Mouse (Mus musculus): ENCODE results near the gene Nr5a2. TPM values are rescaled to one million over a fixed set of nuclear protein-coding genes. Genes with fewer than 3 reads are reported as not detected.

The Nr5a2 gene
- polyA plus RNA-seq, 1 experiment from 2014 or later = 0.17 TPM

DNA sequence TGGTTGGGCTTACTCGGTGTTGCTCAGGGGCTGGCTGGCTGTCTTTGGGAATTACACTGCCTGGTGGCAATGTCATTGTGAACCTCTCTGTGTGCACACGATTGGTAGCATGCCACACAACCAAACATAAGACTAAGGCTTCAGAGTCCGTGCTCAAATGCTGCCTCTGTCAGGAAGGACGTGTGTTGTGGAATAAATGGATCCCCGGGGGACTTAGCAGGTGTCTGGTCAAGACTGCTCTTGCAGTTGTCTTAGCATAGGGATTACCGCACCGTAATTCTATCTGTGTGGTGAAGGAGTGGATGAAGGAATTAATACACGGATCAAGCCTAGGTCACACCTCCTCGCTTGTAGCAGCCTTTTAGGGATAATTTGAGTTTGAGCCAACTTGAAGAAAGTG lies 32.8 kb downstream of the Nr5a2 start:
- H3K27ac ChIP-seq (ENCODE audit: low read depth, low read length) = no peak overlapping the region
- H3K9ac ChIP-seq (ENCODE audit: low read length) = no peak overlapping the region
- no peaks in the 10 kb centered on the region for H3K27me3 ChIP-seq (replicated peaks; ENCODE audit: control insufficient read depth, insufficient read depth, low read length)
- no peaks in the 10 kb centered on the region for H3K36me3 ChIP-seq (ENCODE audit: control insufficient read depth, insufficient read depth, low read length)
- DNase-seq (ENCODE audit: low spot score) = no peak
- no peak overlapping the region for H3K4me2 ChIP-seq (ENCODE audit: low read length)
- 56% methylated on average over 9 of the region's 9 CpGs for WGBS
- ATAC-seq = no peak
- no peak overlapping the region for H3K4me3 ChIP-seq (ENCODE audit: low read depth, low read length)
- H3K9me3 ChIP-seq (replicated peaks; ENCODE audit: control insufficient read depth, low read length) = no peaks in the 10 kb centered on the region
- H3K4me1 ChIP-seq (ENCODE audit: control insufficient read depth, insufficient read depth, low read length) = no peaks in the 10 kb centered on the region

DNA sequence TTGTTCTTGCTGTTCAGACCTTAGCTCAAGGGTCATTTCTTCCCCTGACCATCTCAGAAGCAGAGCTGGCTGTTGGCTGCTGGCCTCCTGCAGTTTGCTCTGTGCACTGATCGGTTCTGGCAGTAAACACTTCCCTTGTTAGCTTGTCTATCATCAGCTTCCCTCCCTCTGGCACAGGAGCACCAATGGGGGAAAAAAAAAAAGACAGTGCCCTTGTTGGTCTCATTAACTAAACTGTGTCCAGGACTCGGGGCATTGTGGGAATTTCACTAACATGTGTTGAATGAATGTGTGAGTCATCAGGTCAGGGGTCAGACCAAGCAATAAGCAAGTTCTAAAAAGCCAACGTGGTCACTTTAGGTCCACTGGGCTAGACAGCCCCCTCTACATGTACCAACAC lies 34.2 kb downstream of the Nr5a2 start:
- ATAC-seq (no peak), DNase-seq (ENCODE audit: low spot score) (no peak)
- Histone ChIP-seq H3K27me3 (replicated peaks; ENCODE audit: control insufficient read depth, insufficient read depth, low read length) (no peaks in the 10 kb centered on the region), H3K27ac (ENCODE audit: low read depth, low read length) (no peak overlapping the region), H3K9me3 (replicated peaks; ENCODE audit: control insufficient read depth, low read length) (no peaks in the 10 kb centered on the region), H3K4me2 (ENCODE audit: low read length) (no peak overlapping the region), H3K4me1 (ENCODE audit: control insufficient read depth, insufficient read depth, low read length) (no peaks in the 10 kb centered on the region), H3K4me3 (ENCODE audit: low read depth, low read length) (no peak overlapping the region), H3K36me3 (ENCODE audit: control insufficient read depth, insufficient read depth, low read length) (no peaks in the 10 kb centered on the region), H3K9ac (ENCODE audit: low read length) (no peak overlapping the region)
- WGBS = 12% methylated on average over 3 of the region's 3 CpGs

- no peak for ATAC-seq
- WGBS = 87% methylated on average over 4 of the region's 4 CpGs
Measured at GRCm38 (mm10) chr1:136920089-136920488, 40.2 kb downstream of the Nr5a2 start.

DNA sequence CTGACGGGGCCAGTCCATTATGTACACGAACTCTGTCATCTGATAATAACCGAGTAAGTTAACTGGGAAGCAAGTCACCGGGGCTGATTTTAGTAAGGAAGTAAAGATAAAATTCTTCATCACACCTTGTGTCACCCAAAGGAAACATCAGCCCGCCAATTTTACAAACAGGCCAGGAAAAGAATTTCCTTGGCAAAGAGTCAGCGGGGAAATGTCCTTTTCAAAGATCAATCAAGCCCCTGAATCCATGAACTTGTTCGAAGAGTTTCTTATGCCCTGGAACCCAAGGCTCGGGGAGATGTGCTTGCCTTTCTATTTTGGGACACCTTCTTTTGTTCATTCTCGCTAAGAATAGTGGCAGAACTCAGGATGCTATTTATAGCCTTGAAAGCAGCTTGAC lies 41.5 kb downstream of the Nr5a2 start:
- Histone ChIP-seq H3K4me1 (ENCODE audit: control insufficient read depth, insufficient read depth, low read length) (no peaks in the 10 kb centered on the region), H3K9ac (ENCODE audit: low read length) (no peak overlapping the region), H3K9me3 (replicated peaks; ENCODE audit: control insufficient read depth, low read length) (no peaks in the 10 kb centered on the region), H3K4me3 (ENCODE audit: low read depth, low read length) (no peak overlapping the region), H3K27ac (ENCODE audit: low read depth, low read length) (no peak overlapping the region), H3K27me3 (replicated peaks; ENCODE audit: control insufficient read depth, insufficient read depth, low read length) (0 out of 2 replicates have a peak, but pooled peaks cover 8% of the 10 kb centered on the region), H3K4me2 (ENCODE audit: low read length) (no peak overlapping the region), H3K36me3 (ENCODE audit: control insufficient read depth, insufficient read depth, low read length) (no peaks in the 10 kb centered on the region)
- ATAC-seq (no peak), DNase-seq (ENCODE audit: low spot score) (no peak)
- WGBS = 69% methylated on average over 9 of the region's 9 CpGs

More at GRCm38 (mm10) chr1:136920089-136920488, 40.2 kb downstream of the Nr5a2 start:
- Histone ChIP-seq H3K4me3 (ENCODE audit: low read depth, low read length) (no peak overlapping the region), H3K4me1 (ENCODE audit: control insufficient read depth, insufficient read depth, low read length) (no peaks in the 10 kb centered on the region), H3K27ac (ENCODE audit: low read depth, low read length) (no peak overlapping the region), H3K9me3 (replicated peaks; ENCODE audit: control insufficient read depth, low read length) (no peaks in the 10 kb centered on the region), H3K4me2 (ENCODE audit: low read length) (no peak overlapping the region), H3K9ac (ENCODE audit: low read length) (no peak overlapping the region), H3K36me3 (ENCODE audit: control insufficient read depth, insufficient read depth, low read length) (no peaks in the 10 kb centered on the region), H3K27me3 (replicated peaks; ENCODE audit: control insufficient read depth, insufficient read depth, low read length) (0 out of 2 replicates have a peak, but pooled peaks cover 3% of the 10 kb centered on the region)
- no peak for DNase-seq (ENCODE audit: low spot score)

GRCm38 (mm10) chr1:136915438-136915837 lies 44.8 kb downstream of the Nr5a2 start:
- H3K27me3 ChIP-seq (replicated peaks; ENCODE audit: control insufficient read depth, insufficient read depth, low read length) = peaks cover 21% of the 10 kb centered on the region
- H3K36me3 ChIP-seq (ENCODE audit: control insufficient read depth, insufficient read depth, low read length) = no peaks in the 10 kb centered on the region
- 74% methylated on average over 11 of the region's 11 CpGs for whole genome bisulfite sequencing
- H3K9me3 ChIP-seq (replicated peaks; ENCODE audit: control insufficient read depth, low read length) = no peaks in the 10 kb centered on the region
- no peak overlapping the region for H3K4me3 ChIP-seq (ENCODE audit: low read depth, low read length)
- no peak overlapping the region for H3K4me2 ChIP-seq (ENCODE audit: low read length)
- no peak overlapping the region for H3K27ac ChIP-seq (ENCODE audit: low read depth, low read length)
- no peak for ATAC-seq
- H3K4me1 ChIP-seq (ENCODE audit: control insufficient read depth, insufficient read depth, low read length) = no peaks in the 10 kb centered on the region
- no peak overlapping the region for H3K9ac ChIP-seq (ENCODE audit: low read length)
- DNase-seq (ENCODE audit: low spot score) = no peak

DNA sequence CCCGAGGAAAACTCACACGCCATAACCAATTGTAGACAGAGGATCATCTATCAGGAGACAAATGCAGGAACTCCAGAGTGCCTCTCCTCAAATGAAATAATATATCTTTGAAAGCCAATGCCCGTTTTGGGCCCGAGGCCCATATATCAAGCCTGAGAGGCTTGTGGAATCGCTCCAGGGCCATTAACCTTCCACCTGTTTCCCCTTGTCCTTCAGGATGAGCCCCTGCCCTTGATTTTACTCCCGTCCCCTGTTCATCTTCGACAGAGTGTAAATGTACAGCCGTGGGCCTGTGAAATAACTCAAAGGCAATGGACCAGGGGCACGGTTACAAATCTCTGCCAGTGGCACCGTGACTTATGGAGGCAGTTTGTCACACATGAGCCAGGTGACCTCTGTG lies 48.3 kb downstream of the Nr5a2 start:
- no peaks in the 10 kb centered on the region for H3K4me1 ChIP-seq (ENCODE audit: control insufficient read depth, insufficient read depth, low read length)
- DNase-seq (ENCODE audit: low spot score) (no peak), ATAC-seq (no peak)
- no peak overlapping the region for H3K4me2 ChIP-seq (ENCODE audit: low read length)
- no peak overlapping the region for H3K27ac ChIP-seq (ENCODE audit: low read depth, low read length)
- 92% methylated on average over 10 of the region's 10 CpGs for WGBS
- H3K27me3 ChIP-seq (replicated peaks; ENCODE audit: control insufficient read depth, insufficient read depth, low read length) = peaks cover 19% of the 10 kb centered on the region
- H3K9ac ChIP-seq (ENCODE audit: low read length) = no peak overlapping the region
- H3K4me3 ChIP-seq (ENCODE audit: low read depth, low read length) = no peak overlapping the region
- no peaks in the 10 kb centered on the region for H3K36me3 ChIP-seq (ENCODE audit: control insufficient read depth, insufficient read depth, low read length)
- no peaks in the 10 kb centered on the region for H3K9me3 ChIP-seq (replicated peaks; ENCODE audit: control insufficient read depth, low read length)

- Histone ChIP-seq H3K27ac (ENCODE audit: low read depth, low read length) (no peak overlapping the region), H3K4me2 (ENCODE audit: low read length) (no peak overlapping the region), H3K27me3 (replicated peaks; ENCODE audit: control insufficient read depth, insufficient read depth, low read length) (peaks cover 23% of the 10 kb centered on the region), H3K9ac (ENCODE audit: low read length) (no peak overlapping the region), H3K4me1 (ENCODE audit: control insufficient read depth, insufficient read depth, low read length) (no peaks in the 10 kb centered on the region), H3K4me3 (ENCODE audit: low read depth, low read length) (no peak overlapping the region), H3K36me3 (ENCODE audit: control insufficient read depth, insufficient read depth, low read length) (no peaks in the 10 kb centered on the region), H3K9me3 (replicated peaks; ENCODE audit: control insufficient read depth, low read length) (no peaks in the 10 kb centered on the region)
- DNase-seq (ENCODE audit: low spot score) (no peak), ATAC-seq (no peak)
- WGBS = 85% methylated on average over 2 of the region's 2 CpGs
Measured at GRCm38 (mm10) chr1:136911594-136911860, 48.7 kb downstream of the Nr5a2 start.

- DNase-seq (ENCODE audit: low spot score) = no peak
- 84% methylated on average over 12 of the region's 12 CpGs for WGBS
- peaks cover 24% of the 10 kb centered on the region for H3K27me3 ChIP-seq (replicated peaks; ENCODE audit: control insufficient read depth, insufficient read depth, low read length)
- H3K9ac ChIP-seq (ENCODE audit: low read length) = no peak overlapping the region
- no peaks in the 10 kb centered on the region for H3K36me3 ChIP-seq (ENCODE audit: control insufficient read depth, insufficient read depth, low read length)
- ATAC-seq = no peak
- no peaks in the 10 kb centered on the region for H3K9me3 ChIP-seq (replicated peaks; ENCODE audit: control insufficient read depth, low read length)
- H3K4me3 ChIP-seq (ENCODE audit: low read depth, low read length) = no peak overlapping the region
- no peak overlapping the region for H3K27ac ChIP-seq (ENCODE audit: low read depth, low read length)
- no peaks in the 10 kb centered on the region for H3K4me1 ChIP-seq (ENCODE audit: control insufficient read depth, insufficient read depth, low read length)
- no peak overlapping the region for H3K4me2 ChIP-seq (ENCODE audit: low read length)
Measured at GRCm38 (mm10) chr1:136910741-136911593, 49.3 kb downstream of the Nr5a2 start.

GRCm38 (mm10) chr1:136910144-136910543 lies 50.1 kb downstream of the Nr5a2 start:
- DNase-seq (ENCODE audit: low spot score) (peak; percentile 6), ATAC-seq (no peak)
- Histone ChIP-seq H3K9ac (ENCODE audit: low read length) (no peak overlapping the region), H3K27me3 (replicated peaks; ENCODE audit: control insufficient read depth, insufficient read depth, low read length) (peaks cover 24% of the 10 kb centered on the region), H3K4me1 (ENCODE audit: control insufficient read depth, insufficient read depth, low read length) (no peaks in the 10 kb centered on the region), H3K4me2 (ENCODE audit: low read length) (no peak overlapping the region), H3K4me3 (ENCODE audit: low read depth, low read length) (no peak overlapping the region), H3K27ac (ENCODE audit: low read depth, low read length) (no peak overlapping the region), H3K9me3 (replicated peaks; ENCODE audit: control insufficient read depth, low read length) (no peaks in the 10 kb centered on the region), H3K36me3 (ENCODE audit: control insufficient read depth, insufficient read depth, low read length) (no peaks in the 10 kb centered on the region)
- WGBS = 61% methylated on average over 12 of the region's 12 CpGs
